Mouse (Mus musculus) neural tube, embryonic 11.5 days (tissue): ENCODE data around the gene Rbm5. TPM values are rescaled to one million over a fixed set of nuclear protein-coding genes. Genes with fewer than 3 reads are reported as not detected.

Source experiments
- ATAC-seq: fragments of 200-750 bp; cut with Nextera tagmentation; 2 replicates; pipeline ENCODE4 v1.8.0; 2017; ENCODE audit warnings: moderate number of reproducible peaks, mild to moderate bottlenecking, moderate TSS enrichment, moderate library complexity; ENCODE audit not compliant: insufficient read depth, low FRiP score, low TSS enrichment
- DNase-seq: peaks from one replicate; pipeline ENCODE4 v3.0.0-alpha.2; 2015; ENCODE audit warnings: low spot score
- H3K27ac ChIP-seq: fragments of 300-500 bp; sonication (generic); 2 replicates; pipeline ENCODE4 v1.5.1; 2014; ENCODE audit warnings: low read depth, mild to moderate bottlenecking, low read length
- H3K27me3 ChIP-seq: fragments of 300-500 bp; sonication (generic); 2 replicates; pipeline ENCODE4 v1.6.1; 2014; ENCODE audit warnings: mild to moderate bottlenecking, low read length, mixed read lengths; ENCODE audit not compliant: control insufficient read depth, insufficient read depth
- H3K36me3 ChIP-seq: fragments of 300-500 bp; sonication (generic); 2 replicates; pipeline ENCODE4 v1.6.1; 2014; ENCODE audit warnings: mild to moderate bottlenecking, low read length, moderate library complexity, mixed read lengths; ENCODE audit not compliant: control insufficient read depth, insufficient read depth
- H3K4me1 ChIP-seq: fragments of 300-500 bp; sonication (generic); 2 replicates; pipeline ENCODE4 v1.6.1; 2014; ENCODE audit warnings: low read length, mixed read lengths; ENCODE audit not compliant: control insufficient read depth, insufficient read depth
- H3K4me2 ChIP-seq: fragments of 300-500 bp; sonication (generic); 2 replicates; pipeline ENCODE4 v1.6.1; 2014; ENCODE audit warnings: low read depth, mild to moderate bottlenecking, moderate library complexity
- H3K4me3 ChIP-seq: fragments of 300-500 bp; sonication (generic); 2 replicates; pipeline ENCODE4 v1.5.1; 2014; ENCODE audit warnings: low read depth, low read length
- H3K9ac ChIP-seq: fragments of 300-500 bp; sonication (generic); 2 replicates; pipeline ENCODE4 v1.6.1; 2014; ENCODE audit warnings: mild to moderate bottlenecking, low read length
- H3K9me3 ChIP-seq: fragments of 300-500 bp; sonication (generic); 2 replicates; pipeline ENCODE4 v1.6.1; 2016; ENCODE audit warnings: low read length; ENCODE audit not compliant: control insufficient read depth
- WGBS: fragments of 180-500 bp; shearing (Covaris S2); extraction: QIAGEN DNeasy Blood & Tissue Kit; methylation state at CpG from one replicate; pipeline ENCODE4 v1.1.7; 2014; 5-methylcytosine and 5-hydroxymethylcytosine counted together
- polyA plus RNA-seq: library from polyadenylated mRNA; unstranded; fragments of >200 nt; fragmentation: Nextera tagmentation; extraction: Ambion mirVana; gene quantifications from 2 replicates; pipeline ENCODE4 v1.2.1, GENCODE M21; 2014

The Rbm5 gene
- polyA plus RNA-seq, 1 experiment from 2014 or later = 197 TPM

- Histone ChIP-seq H3K4me2 (no peak overlapping the region), H3K27ac (peak overlapping the region; percentile 21; the same call in 1 of the 2 replicates), H3K36me3 (peaks cover 19% of the 10 kb centered on the region), H3K4me3 (no peak overlapping the region), H3K4me1 (peaks cover 24% of the 10 kb centered on the region), H3K9ac (no peak overlapping the region), H3K9me3 (no peaks in the 10 kb centered on the region), H3K27me3 (peaks cover 13% of the 10 kb centered on the region)
- WGBS = 21% methylated on average over 7 of the region's 7 CpGs
- ATAC-seq (peak; percentile 61), DNase-seq (peak; percentile 88)
Measured at GRCm38 (mm10) chr9:107738020-107738840, 32.6 kb downstream of the Rbm5 start.

GRCm38 (mm10) chr9:107736185-107736485, 34.7 kb downstream of the Rbm5 start:
- Histone ChIP-seq H3K4me1 (peaks cover 24% of the 10 kb centered on the region), H3K27me3 (peaks cover 13% of the 10 kb centered on the region), H3K27ac (no peak overlapping the region), H3K36me3 (peaks cover 7% of the 10 kb centered on the region), H3K9me3 (no peaks in the 10 kb centered on the region), H3K4me3 (no peak overlapping the region), H3K4me2 (peak overlapping the region; percentile 32), H3K9ac (peak overlapping the region; percentile 22; the same call in 1 of the 2 replicates)
- WGBS = 2% methylated on average over 7 of the region's 7 CpGs
- ATAC-seq = no peak
- DNase-seq = peak; percentile 44

- Histone ChIP-seq H3K9ac (peak overlapping the region; percentile 22; the same call in 1 of the 2 replicates), H3K4me1 (peaks cover 25% of the 10 kb centered on the region), H3K4me3 (no peak overlapping the region), H3K36me3 (peaks cover 2% of the 10 kb centered on the region), H3K4me2 (peak overlapping the region; percentile 32), H3K27me3 (peaks cover 13% of the 10 kb centered on the region), H3K27ac (0 out of 2 replicates have a peak overlapping the region, but pooled peaks have one; percentile 17), H3K9me3 (no peaks in the 10 kb centered on the region)
- ATAC-seq (no peak), DNase-seq (peak; percentile 36)
- WGBS = 3% methylated on average over 16 of the region's 17 CpGs
Measured at GRCm38 (mm10) chr9:107735356-107736184, 35.2 kb downstream of the Rbm5 start.

- no peak overlapping the region for H3K9ac ChIP-seq
- H3K4me1 ChIP-seq = peaks cover 32% of the 10 kb centered on the region
- H3K27ac ChIP-seq = no peak overlapping the region
- no peaks in the 10 kb centered on the region; the same call in 1 of the 2 replicates for H3K36me3 ChIP-seq
- H3K27me3 ChIP-seq = peaks cover 13% of the 10 kb centered on the region
- no peak overlapping the region for H3K4me3 ChIP-seq
- no peaks in the 10 kb centered on the region for H3K9me3 ChIP-seq
- 34% methylated on average over 7 of the region's 7 CpGs for WGBS
- no peak overlapping the region for H3K4me2 ChIP-seq
- ATAC-seq (no peak), DNase-seq (no peak)
Measured at GRCm38 (mm10) chr9:107734567-107734971, 36.2 kb downstream of the Rbm5 start.

- Histone ChIP-seq H3K9me3 (no peaks in the 10 kb centered on the region), H3K4me2 (no peak overlapping the region), H3K27me3 (no peaks in the 10 kb centered on the region), H3K4me3 (no peak overlapping the region), H3K9ac (no peak overlapping the region), H3K4me1 (peaks cover 21% of the 10 kb centered on the region), H3K36me3 (no peaks in the 10 kb centered on the region), H3K27ac (no peak overlapping the region)
- peak; percentile 57 for DNase-seq
- no peak for ATAC-seq
- 31% methylated on average over 3 of the region's 3 CpGs for WGBS
Measured at GRCm38 (mm10) chr9:107729709-107730108, 41.1 kb downstream of the Rbm5 start.

GRCm38 (mm10) chr9:107728919-107729670, 41.7 kb downstream of the Rbm5 start:
- H3K27me3 ChIP-seq = no peaks in the 10 kb centered on the region
- no peak overlapping the region for H3K27ac ChIP-seq
- 66% methylated on average over 6 of the region's 6 CpGs for WGBS
- no peak for ATAC-seq
- no peaks in the 10 kb centered on the region for H3K36me3 ChIP-seq
- peaks cover 16% of the 10 kb centered on the region for H3K4me1 ChIP-seq
- no peak overlapping the region for H3K4me3 ChIP-seq
- no peak overlapping the region for H3K4me2 ChIP-seq
- no peak overlapping the region for H3K9ac ChIP-seq
- H3K9me3 ChIP-seq = no peaks in the 10 kb centered on the region
- no peak for DNase-seq

- Histone ChIP-seq H3K36me3 (no peaks in the 10 kb centered on the region), H3K4me2 (no peak overlapping the region), H3K27me3 (no peaks in the 10 kb centered on the region), H3K9ac (no peak overlapping the region), H3K27ac (no peak overlapping the region), H3K9me3 (no peaks in the 10 kb centered on the region), H3K4me1 (peaks cover 30% of the 10 kb centered on the region), H3K4me3 (no peak overlapping the region)
- no peak for ATAC-seq
- DNase-seq = peak; percentile 39
- WGBS = 57% methylated on average over 3 of the region's 3 CpGs
Measured at GRCm38 (mm10) chr9:107727041-107727440, 43.8 kb downstream of the Rbm5 start.

GRCm38 (mm10) chr9:107724796-107725195, 46.0 kb downstream of the Rbm5 start:
- no peak overlapping the region for H3K9ac ChIP-seq
- H3K9me3 ChIP-seq = no peaks in the 10 kb centered on the region
- DNase-seq (no peak), ATAC-seq (no peak)
- H3K36me3 ChIP-seq = no peaks in the 10 kb centered on the region
- no peak overlapping the region for H3K4me2 ChIP-seq
- H3K27me3 ChIP-seq = no peaks in the 10 kb centered on the region
- no peak overlapping the region for H3K27ac ChIP-seq
- no peak overlapping the region for H3K4me3 ChIP-seq
- 96% methylated on average over 1 of the region's 1 CpGs for WGBS
- H3K4me1 ChIP-seq = peaks cover 24% of the 10 kb centered on the region
